Mouse (Mus musculus) ES-E14 (cell line): ENCODE measurements around the gene Zdhhc17.

Experiments
- HCFC1 ChIP-seq: IDR thresholded peaks from 2 replicates; pipeline ENCODE4 v1.6.1; 2012; ENCODE audit warnings: low read length, inconsistent platforms, borderline replicate concordance; ENCODE audit not compliant: insufficient read depth
- MAFK ChIP-seq: IDR thresholded peaks from 2 replicates; pipeline ENCODE4 v1.6.1; 2014; ENCODE audit warnings: mild to moderate bottlenecking, low read depth, low read length, inconsistent platforms; ENCODE audit not compliant: insufficient read depth
- ZC3H11A ChIP-seq: IDR thresholded peaks from 2 replicates; pipeline ENCODE4 v1.6.1; 2012; ENCODE audit warnings: low read depth, mild to moderate bottlenecking, inconsistent platforms, low read length, borderline replicate concordance
- ZNF384 ChIP-seq: IDR thresholded peaks from 2 replicates; pipeline ENCODE4 v1.6.1; 2012; ENCODE audit warnings: low read depth, low read length, inconsistent platforms

DNA sequence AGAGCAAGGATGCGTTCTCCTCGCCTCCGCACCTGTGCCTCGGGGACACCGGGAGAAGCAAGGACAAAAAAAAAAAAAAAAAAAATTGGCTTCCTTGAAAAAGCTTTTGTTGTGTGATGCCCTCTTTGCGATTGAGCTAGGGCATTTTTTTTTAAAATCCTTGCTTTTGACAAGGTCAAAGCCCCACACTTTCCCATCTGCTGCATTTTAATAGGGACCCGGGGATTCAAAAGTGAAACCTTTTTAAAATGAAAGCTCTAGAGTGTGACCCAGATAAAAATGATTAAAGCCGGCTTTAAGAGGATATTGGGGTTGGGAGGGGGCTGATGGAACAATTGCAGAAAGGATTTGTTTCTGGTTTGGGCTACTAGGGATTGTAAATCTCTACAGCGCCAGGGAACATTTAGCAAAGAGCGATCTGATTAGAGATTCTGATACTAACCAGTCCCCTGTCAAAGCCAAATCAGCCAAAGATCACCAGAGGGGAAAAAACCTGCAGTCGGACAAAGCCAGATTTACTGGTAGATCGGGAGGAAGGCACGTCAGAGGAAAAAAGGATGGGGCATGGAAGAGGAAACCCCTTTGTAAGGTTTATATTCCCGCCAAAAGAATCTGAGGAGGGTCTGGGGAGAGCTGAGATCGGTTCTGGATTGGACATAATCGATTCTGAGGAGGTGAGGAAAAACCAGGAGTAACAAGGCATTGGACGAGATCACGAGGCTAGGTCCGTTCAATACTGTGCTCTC, 713 bp upstream of the Zdhhc17 start:
- peak; percentile 91 for TF ChIP-seq ZNF384
- TF ChIP-seq HCFC1, result no peak
- no peak for TF ChIP-seq MAFK
- TF ChIP-seq ZC3H11A, result no peak
